Mouse (Mus musculus) CH12.LX (cell line): Measurements from ENCODE around the gene Lrrtm4.

Experiments
- CHD2 ChIP-seq: IDR thresholded peaks from 2 replicates; pipeline ENCODE4 v1.6.1; 2011; ENCODE audit warnings: low read length, improper control_type of control experiment
- CTCF ChIP-seq, 2 experiments: IDR thresholded peaks in 1 of 2; conservative IDR thresholded peaks in 1 of 2; 2 replicates each; pipeline ENCODE4 v1.5.1; 2011 to 2012; ENCODE audit warnings: low read depth in 2 of 2, low read length in 2 of 2, improper control_type of control experiment in 1 of 2, inconsistent platforms in 1 of 2, mild to moderate bottlenecking in 1 of 2, moderate library complexity in 1 of 2
- EP300 ChIP-seq: IDR thresholded peaks from 2 replicates; pipeline ENCODE4 v1.6.1; 2011; ENCODE audit warnings: low read length, improper control_type of control experiment
- HCFC1 ChIP-seq: IDR thresholded peaks from 2 replicates; pipeline ENCODE4 v1.6.1; 2012; ENCODE audit warnings: low read depth, mild to moderate bottlenecking, inconsistent platforms, low read length, improper control_type of control experiment
- POLR2A ChIP-seq: IDR thresholded peaks from 2 replicates; pipeline ENCODE4 v1.6.1; 2011; ENCODE audit warnings: low read depth, mild to moderate bottlenecking, improper control_type of control experiment, low read length
- POLR2AphosphoS2 ChIP-seq: IDR thresholded peaks from 2 replicates; pipeline ENCODE4 v1.6.1; 2011; ENCODE audit warnings: low read depth, low read length, improper control_type of control experiment
- UBTF ChIP-seq: IDR thresholded peaks from 2 replicates; pipeline ENCODE4 v1.6.1; 2012; ENCODE audit warnings: low read depth, mild to moderate bottlenecking, inconsistent platforms, low read length, improper control_type of control experiment, moderate library complexity
- USF2 ChIP-seq: conservative IDR thresholded peaks from 2 replicates; pipeline ENCODE4 v1.6.1; 2011; ENCODE audit warnings: low read depth, low read length, improper control_type of control experiment
- ZKSCAN1 ChIP-seq: IDR thresholded peaks from 2 replicates; pipeline ENCODE4 v1.6.1; 2012; ENCODE audit warnings: low read depth, inconsistent platforms, low read length, improper control_type of control experiment, borderline replicate concordance
- ZNF384 ChIP-seq: IDR thresholded peaks from 2 replicates; pipeline ENCODE4 v1.6.1; 2012; ENCODE audit warnings: low read depth, low read length, improper control_type of control experiment, inconsistent platforms

GRCm38 (mm10) chr6:80209476-80209875 is 190.8 kb downstream of the Lrrtm4 start:
- no peak for TF ChIP-seq CTCF (conservative IDR thresholded peaks at IDR 0.05 in 1 of 2, IDR thresholded peaks at IDR 0.05 in 1 of 2; ENCODE audit: low read depth in 2 of 2, low read length in 2 of 2)
- TF ChIP-seq CHD2: no peak
- TF ChIP-seq UBTF: no peak
- no peak for TF ChIP-seq EP300
- no peak for TF ChIP-seq POLR2A
- TF ChIP-seq USF2: no peak
- no peak for TF ChIP-seq HCFC1
- no peak for TF ChIP-seq POLR2AphosphoS2
- TF ChIP-seq ZKSCAN1: no peak
- TF ChIP-seq ZNF384: no peak
